Mouse (Mus musculus): Measurements from ENCODE around the gene Pilra. TPM values are rescaled to one million over a fixed set of nuclear protein-coding genes. Genes with fewer than 3 reads are reported as not detected.

The Pilra gene
- total RNA-seq, 2 experiments from 2014 or later = 1.7 to 2.4 TPM

DNA sequence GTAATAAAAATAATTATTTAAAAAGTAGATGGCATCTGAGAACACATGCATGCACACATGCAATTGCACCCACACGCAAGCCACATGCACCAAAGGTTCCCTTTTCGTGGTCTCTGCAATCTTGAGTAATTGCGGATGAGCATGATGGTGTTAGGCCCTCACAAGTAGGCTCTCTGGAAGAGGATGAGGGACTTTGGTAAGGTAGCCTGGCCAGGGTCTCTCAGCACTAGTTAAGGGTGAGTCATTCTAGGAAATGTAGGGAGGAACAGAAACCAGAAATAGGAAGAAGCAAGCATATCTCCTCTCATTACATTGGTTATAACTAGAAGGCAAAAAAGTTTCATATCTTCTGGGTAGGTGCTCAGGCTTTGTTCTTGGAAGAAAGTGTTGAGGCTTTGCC is 11.1 kb downstream of the Pilra start:
- peak in 1 of 2 experiments; percentile 7 for DNase-seq (ENCODE audit: low spot score in 2 of 2)

DNA sequence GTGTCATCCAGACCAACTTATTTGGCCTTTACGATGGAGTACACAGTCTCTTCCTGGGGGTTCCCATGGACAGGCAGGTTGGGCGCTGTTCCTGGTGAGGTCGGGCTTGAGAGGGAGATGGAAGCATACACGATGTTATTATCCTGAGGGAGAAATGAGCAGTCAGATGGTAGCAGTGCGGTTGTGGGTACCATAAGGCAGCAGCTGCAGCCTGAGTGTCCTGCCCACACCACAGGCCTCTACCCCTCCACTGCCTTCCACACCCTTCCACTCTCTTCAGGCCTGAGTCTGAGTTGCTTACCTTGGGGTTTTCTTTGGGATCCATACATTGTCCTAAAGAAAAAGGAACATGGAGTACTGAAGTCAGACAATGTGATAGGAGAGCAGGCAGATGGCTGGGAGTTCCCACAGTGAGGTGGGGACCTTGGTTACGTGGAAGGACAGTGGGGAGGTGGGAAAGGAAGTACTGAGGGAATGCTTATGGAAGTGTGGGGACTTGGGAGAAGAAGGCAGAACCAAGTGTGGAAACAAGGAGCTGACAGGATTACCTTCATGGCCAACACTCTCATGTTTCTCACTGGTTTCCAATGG is 12.5 kb downstream of the Pilra start:
- DNase-seq (ENCODE audit: low spot score in 2 of 2) = peak in 1 of 2 experiments; percentile 7

DNA sequence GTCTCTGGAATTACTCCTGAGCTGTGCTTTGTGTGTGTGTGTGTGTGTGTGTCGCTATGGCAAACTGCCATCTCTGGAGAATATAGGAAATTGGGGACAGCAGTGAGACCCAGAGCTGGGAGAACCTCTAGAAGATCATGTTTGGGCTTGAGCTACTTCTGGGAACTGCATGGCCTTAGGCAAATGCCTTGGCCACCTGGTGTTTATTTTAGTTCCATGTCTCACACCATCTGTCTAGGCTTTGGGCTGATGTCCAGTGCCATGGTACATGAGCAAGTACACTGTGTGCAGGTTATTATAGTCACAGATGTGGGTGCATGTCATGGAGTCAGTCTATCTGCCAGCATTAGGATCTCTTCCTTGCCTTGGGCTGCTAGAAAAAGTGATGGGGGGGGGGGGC is 13.5 kb downstream of the Pilra start:
- DNase-seq (ENCODE audit: low spot score in 2 of 2) = peak in 1 of 2 experiments; percentile 11

GRCm38 (mm10) chr5:137822126-137822525 is 14.0 kb downstream of the Pilra start:
- DNase-seq (ENCODE audit: low spot score in 2 of 2) = no peak

- DNase-seq (ENCODE audit: low spot score in 2 of 2) = no peak
Measured at GRCm38 (mm10) chr5:137817466-137818222, 18.4 kb downstream of the Pilra start.

DNA sequence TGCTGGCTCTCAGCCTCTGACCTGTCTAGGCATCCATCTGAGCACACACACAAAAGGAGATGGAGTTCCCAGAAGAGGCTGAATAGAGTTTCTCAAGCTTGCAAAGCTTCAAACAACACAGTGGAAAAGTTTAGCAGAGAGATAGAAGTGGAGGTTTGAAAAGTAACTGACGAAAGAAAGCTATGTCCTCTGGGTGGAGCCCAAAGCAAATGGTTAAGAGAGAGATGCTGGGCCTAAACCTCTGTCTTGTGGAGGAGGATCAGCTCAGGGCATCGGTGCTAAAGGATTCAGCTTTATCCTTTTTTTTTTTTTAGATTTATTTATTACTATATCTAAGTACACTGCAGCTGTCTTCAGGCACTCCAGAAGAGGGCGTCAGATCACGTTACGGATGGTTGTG is 27.8 kb downstream of the Pilra start:
- DNase-seq (ENCODE audit: low spot score in 2 of 2) = no peak

GRCm38 (mm10) chr5:137806158-137806557 is 29.9 kb downstream of the Pilra start:
- DNase-seq (ENCODE audit: low spot score in 2 of 2) = no peak

DNA sequence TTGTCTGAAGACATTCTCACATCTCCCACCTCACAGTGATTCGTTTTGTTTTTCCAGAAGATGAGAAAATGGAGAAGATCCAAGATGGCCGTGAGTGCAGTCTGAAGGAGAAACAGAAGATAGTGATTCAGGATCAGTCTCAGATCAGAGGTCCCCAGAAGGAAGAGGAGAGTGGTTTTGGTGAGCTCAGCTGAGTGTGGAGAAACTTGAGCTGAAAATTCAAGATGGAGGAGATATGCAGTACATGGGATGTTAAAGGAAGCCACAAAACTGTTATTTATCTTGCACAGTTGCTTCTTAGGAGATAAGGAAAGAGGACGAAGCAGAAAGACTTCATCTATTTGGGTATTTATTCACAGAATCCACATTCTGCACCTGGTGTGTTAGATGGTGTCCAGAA is 35.2 kb downstream of the Pilra start:
- DNase-seq (ENCODE audit: low spot score in 2 of 2) = no peak

GRCm38 (mm10) chr5:137796606-137797005 is 39.5 kb downstream of the Pilra start:
- DNase-seq (ENCODE audit: low spot score in 2 of 2) = no peak

DNA sequence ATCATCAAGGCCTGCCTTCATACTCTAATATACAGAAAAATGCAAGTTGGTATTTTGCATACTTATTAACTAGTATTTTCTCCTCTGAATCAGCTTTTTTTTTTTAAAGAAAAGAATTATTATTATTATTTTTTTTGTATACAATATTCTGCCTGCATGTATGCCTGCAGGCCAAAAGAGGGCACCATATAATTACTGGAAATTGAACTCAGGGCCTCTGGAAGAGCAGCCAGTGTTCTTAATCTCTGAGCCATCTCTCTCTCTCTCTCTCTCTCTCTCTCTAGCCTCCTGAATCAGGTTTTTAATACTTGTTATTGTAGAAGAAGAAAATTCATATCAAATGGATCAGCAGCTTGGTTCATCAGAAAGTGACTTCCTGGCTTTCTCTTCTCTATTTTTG is 44.5 kb downstream of the Pilra start:
- no peak for DNase-seq (ENCODE audit: low spot score in 2 of 2)

DNA sequence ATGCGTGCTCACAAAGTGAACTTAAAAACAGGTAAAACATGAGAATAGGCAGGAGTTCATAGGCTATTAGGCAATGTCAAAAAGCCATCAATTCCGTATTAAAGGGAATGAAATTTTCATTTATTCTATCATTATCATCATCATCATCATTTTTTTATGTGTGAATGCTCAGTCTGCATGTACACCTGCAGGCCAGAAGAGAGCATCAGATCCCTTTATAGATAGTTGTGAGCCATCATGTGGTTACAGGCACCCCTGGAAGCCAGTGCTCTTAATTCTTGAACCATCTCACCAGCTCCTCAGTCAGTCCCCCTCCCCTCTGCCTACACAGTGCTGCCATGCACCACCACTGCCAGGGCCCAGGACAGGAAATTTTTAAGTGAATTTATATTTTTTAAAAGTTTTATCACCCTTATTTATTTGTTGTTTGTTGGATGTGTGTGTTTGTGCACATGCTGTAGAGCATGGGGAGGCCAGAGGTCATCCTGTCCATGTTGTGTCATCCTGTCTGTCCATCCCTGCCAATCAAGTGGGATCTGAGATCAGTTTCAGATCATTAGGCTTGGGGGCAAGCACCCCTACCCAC is 47.0 kb downstream of the Pilra start:
- DNase-seq (ENCODE audit: low spot score in 2 of 2) = no peak

DNA sequence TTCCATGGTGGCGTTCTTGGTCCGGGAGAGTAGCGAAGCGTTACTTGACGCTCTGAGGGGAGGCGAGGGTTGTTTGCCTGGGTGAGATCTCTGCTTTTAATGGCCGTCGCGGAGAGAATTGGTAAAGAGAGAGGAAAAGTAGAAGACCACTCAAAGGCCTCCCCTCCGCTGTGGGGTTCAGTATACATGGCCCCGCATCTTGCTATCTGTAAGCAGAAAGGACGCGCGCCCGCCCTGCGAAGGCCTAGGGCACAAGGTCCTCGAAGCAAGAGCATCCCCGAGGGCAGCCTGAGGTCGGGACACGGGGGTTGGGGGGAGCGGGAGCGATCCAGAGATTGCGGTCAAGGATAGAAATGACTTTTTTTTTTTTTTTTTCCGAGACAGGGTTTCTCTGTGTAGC is 47.9 kb downstream of the Pilra start:
- DNase-seq (ENCODE audit: low spot score in 2 of 2) = no peak

DNA sequence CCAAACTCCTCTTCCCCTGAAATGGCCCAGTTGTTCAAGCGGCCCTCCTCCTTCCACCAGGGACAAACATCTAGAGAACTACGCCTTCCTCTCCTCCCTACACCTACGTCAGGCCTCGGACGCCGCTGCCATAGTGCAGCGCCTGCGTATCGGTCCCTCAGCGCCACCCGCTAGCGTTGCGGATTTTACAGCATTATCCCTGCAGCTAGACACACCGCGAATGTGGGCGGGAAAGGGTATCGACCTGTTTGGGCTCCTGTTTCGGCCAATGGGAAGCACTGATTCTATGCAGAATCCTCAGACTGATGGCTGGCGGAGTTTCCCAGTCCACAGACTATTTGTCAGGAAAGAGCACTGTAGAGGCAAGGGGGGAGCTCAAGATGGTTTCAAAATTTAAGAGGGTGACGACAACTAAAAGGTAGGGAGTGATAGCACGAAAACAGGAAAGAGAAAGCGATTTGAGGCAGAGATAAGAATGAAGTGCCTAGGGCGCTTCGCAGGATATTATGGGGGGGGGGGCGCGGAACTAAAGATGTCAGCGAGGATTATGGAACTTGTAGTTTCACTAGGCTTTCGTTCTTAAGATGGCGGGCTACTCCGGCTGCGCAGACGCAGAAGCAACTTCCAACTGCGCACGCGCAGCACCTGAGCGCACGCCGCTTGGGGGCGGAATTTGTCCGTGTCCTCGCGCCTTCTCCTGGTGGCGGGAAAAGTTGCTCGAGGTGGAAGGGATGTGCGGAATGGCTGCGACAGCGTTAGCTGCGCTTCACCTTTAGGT is 48.7 kb downstream of the Pilra start, which contains the start of the genes Mepce and Zcwpw1:
Mepce (minus strand) TSS at position 505 of the 778 bp plus-strand sequence.
Zcwpw1 (plus strand) TSS at position 648 of the 778 bp plus-strand sequence.
- peak; percentile 94 for DNase-seq (ENCODE audit: low spot score in 2 of 2)

GRCm38 (mm10) chr5:137786109-137786942 is 49.8 kb downstream of the Pilra start:
- DNase-seq (ENCODE audit: low spot score in 2 of 2) = peak; percentile 99

DNA sequence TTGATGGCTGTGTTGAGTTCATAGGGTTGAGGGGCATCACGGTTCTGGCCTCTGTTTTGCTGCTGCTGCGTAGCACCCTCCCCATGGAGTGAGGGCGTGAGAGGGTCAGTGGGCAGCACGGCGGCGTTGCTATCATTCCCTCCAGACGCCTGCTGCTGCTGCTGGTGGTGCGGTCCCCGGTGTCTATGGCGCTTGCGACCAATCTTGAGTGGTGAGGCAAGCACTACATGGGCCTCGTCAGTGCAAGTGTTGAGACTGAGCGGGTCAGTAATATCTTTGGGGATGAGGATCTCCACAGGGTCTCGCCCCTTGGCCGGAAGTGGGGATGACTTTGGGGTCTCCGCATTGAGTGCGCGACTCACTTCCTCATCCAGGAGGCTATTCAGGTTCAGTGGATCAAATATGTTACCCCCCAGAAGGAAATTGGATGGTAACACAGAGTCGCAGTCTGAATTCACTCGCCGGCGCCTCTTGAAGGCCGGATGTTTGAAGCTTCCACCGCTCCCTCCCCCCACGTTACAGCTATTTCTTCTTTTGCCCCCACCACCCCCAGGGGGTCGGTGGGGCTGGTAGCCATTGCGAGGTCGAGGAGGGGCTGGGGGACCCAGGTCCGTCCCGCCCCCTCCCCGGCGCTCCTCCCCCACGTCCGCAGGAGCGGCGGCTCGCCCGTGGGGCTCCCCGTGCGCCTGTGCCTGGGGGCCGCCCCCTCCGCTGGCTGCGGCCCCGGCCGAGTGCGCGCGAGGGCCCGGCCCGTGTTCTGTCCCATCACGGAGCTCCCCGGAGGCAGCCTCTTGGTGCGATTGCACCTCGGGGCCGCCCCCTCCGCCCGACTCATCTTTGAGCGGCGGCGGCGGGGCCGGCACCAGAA is 50.7 kb downstream of the Pilra start:
- DNase-seq (ENCODE audit: low spot score in 2 of 2) = peak; percentile 55 to 65

DNA sequence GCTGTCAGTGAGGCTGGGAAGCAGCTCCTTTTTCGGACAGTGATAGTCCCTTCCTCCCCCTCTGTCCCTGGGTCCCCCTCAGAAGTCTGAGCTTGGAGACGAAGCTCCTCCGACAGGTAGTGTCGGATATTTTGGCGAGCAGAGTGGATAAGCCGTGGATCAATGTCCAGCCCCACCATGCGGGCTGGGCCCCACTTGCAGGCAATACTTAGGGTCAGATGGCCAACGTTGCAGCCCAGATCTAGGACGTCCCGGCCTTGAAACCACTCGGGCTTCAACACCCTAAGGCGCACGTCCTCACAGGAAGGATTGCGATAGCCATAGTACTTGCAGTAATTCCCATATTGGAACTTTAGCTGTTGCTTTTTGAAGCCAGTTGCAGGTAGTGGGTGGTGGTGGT is 51.5 kb downstream of the Pilra start:
- no peak for DNase-seq (ENCODE audit: low spot score in 2 of 2)

- no peak for DNase-seq (ENCODE audit: low spot score in 2 of 2)
Measured at GRCm38 (mm10) chr5:137783901-137784540, 52.1 kb downstream of the Pilra start.

- no peak for DNase-seq (ENCODE audit: low spot score in 2 of 2)
Measured at GRCm38 (mm10) chr5:137782776-137783522, 53.1 kb downstream of the Pilra start.
